Mouse (Mus musculus) inflammation-experienced regulatory T-cells (primary cell): ENCODE measurements around the gene Hsd3b5. TPM values are rescaled to one million over a fixed set of nuclear protein-coding genes. Genes with fewer than 3 reads are reported as not detected.

Experiments used
- polyA plus RNA-seq, 2 experiments: library from polyadenylated mRNA; unstranded; fragments of 100-300 nt; shearing (Covaris generic); gene quantifications; one replicate each; pipeline ENCODE4 v1.2.1; 2017

Gene Hsd3b5
- not detected for polyA plus RNA-seq

GRCm38 (mm10) chr3:98630152-98630551 lies at the start of gene Hsd3b5:
Gene Hsd3b5 (minus strand): TSS chr3:98630252.

GRCm38 (mm10) chr3:98588707-98589106 lies 41.3 kb downstream of the Hsd3b5 start, which contains the start of gene Gm10681:
Gene Gm10681 (minus strand): TSS chr3:98588807.

Other genes starting within 250 kb of the Hsd3b5 start
- gene Zfp697, start 247.8 kb downstream of the Hsd3b5 start, polyA plus RNA-seq, result 1 to 10 TPM in 1 of 2 experiments, under 1 TPM in 1; 0.42 to 1.2 TPM
- 1 to 10 TPM in 1 of 2 experiments, not detected in 1; 1.2 TPM for gene Gm4450, start 173.1 kb downstream of the Hsd3b5 start, polyA plus RNA-seq
- not detected for gene Hsd3b4, start 119.7 kb downstream of the Hsd3b5 start, polyA plus RNA-seq
- not detected for gene Gm10681, start 41.4 kb downstream of the Hsd3b5 start, polyA plus RNA-seq
- gene Hsd3b2, start 94.3 kb upstream of the Hsd3b5 start, polyA plus RNA-seq, result not detected
- under 1 TPM; 0.49 to 0.88 TPM for gene Hsd3b3, start 132.9 kb upstream of the Hsd3b5 start, polyA plus RNA-seq
- under 1 TPM in 1 of 2 experiments, not detected in 1; 0.16 TPM for gene Hsd3b6, start 184.2 kb upstream of the Hsd3b5 start, polyA plus RNA-seq
- not detected for gene Hsd3b1, start 229.5 kb upstream of the Hsd3b5 start, polyA plus RNA-seq